Mouse (Mus musculus) heart, embryonic 12.5 days (tissue): Measurements from ENCODE around the gene Sim1. TPM values are rescaled to one million over a fixed set of nuclear protein-coding genes. Genes with fewer than 3 reads are reported as not detected.

Source experiments
- ATAC-seq: fragments of 200-750 bp; cut with Nextera tagmentation; 2 replicates; pipeline ENCODE4 v1.8.0; 2017; ENCODE audit warnings: moderate TSS enrichment, moderate library complexity; ENCODE audit not compliant: insufficient number of reproducible peaks, low FRiP score
- H3K27ac ChIP-seq: fragments of 300-500 bp; sonication (generic); 2 replicates; pipeline ENCODE4 v1.5.1; 2016; ENCODE audit warnings: mild to moderate bottlenecking, moderate library complexity; ENCODE audit not compliant: poor library complexity, severe bottlenecking
- H3K27me3 ChIP-seq: fragments of 300-500 bp; sonication (generic); replicated peaks from 2 replicates; pipeline ENCODE4 v1.6.1; 2016; ENCODE audit warnings: mild to moderate bottlenecking, moderate library complexity
- H3K36me3 ChIP-seq: fragments of 300-500 bp; sonication (generic); 2 replicates; pipeline ENCODE4 v1.6.1; 2016; ENCODE audit warnings: mild to moderate bottlenecking, moderate library complexity
- H3K4me1 ChIP-seq: fragments of 300-500 bp; sonication (generic); replicated peaks from 2 replicates; pipeline ENCODE4 v1.6.1; 2016; ENCODE audit warnings: mild to moderate bottlenecking
- H3K4me2 ChIP-seq: fragments of 300-500 bp; sonication (generic); 2 replicates; pipeline ENCODE4 v1.6.1; 2016; ENCODE audit warnings: mild to moderate bottlenecking, moderate library complexity
- H3K4me3 ChIP-seq: fragments of 300-500 bp; sonication (generic); 2 replicates; pipeline ENCODE4 v1.5.1; 2016; ENCODE audit warnings: mild to moderate bottlenecking
- H3K9ac ChIP-seq: fragments of 300-500 bp; sonication (generic); 2 replicates; pipeline ENCODE4 v1.6.1; 2016; ENCODE audit warnings: mild to moderate bottlenecking, moderate library complexity
- H3K9me3 ChIP-seq: fragments of 300-500 bp; sonication (generic); replicated peaks from 2 replicates; pipeline ENCODE4 v1.6.1; 2016; ENCODE audit warnings: mild to moderate bottlenecking, moderate library complexity
- whole genome bisulfite sequencing: fragments of 180-500 bp; shearing (Covaris S2); methylation state at CpG from one replicate; pipeline ENCODE4 v1.1.7; 2016; 5-methylcytosine and 5-hydroxymethylcytosine counted together
- polyA plus RNA-seq: library from polyadenylated mRNA; unstranded; fragments of >200 nt; fragmentation: Nextera tagmentation; extraction: Ambion mirVana; gene quantifications from 2 replicates; pipeline ENCODE4 v1.2.1, GENCODE M21; 2016

Sim1 gene
- polyA plus RNA-seq, 1 experiment from 2014 or later: not detected

- no peak overlapping the region for H3K9ac ChIP-seq
- H3K27me3 ChIP-seq: no peaks in the 10 kb centered on the region
- no peak overlapping the region for H3K4me2 ChIP-seq
- no peak for ATAC-seq
- H3K36me3 ChIP-seq: no peaks in the 10 kb centered on the region
- H3K4me1 ChIP-seq: no peaks in the 10 kb centered on the region
- no peaks in the 10 kb centered on the region for H3K9me3 ChIP-seq
- H3K4me3 ChIP-seq: no peak overlapping the region
- no peak overlapping the region for H3K27ac ChIP-seq
- WGBS: 84% methylated on average over 4 of the region's 4 CpGs
Measured at GRCm38 (mm10) chr10:50983620-50984019, 89.1 kb downstream of the Sim1 start.

- Histone ChIP-seq H3K4me3 (no peak overlapping the region), H3K27me3 (no peaks in the 10 kb centered on the region), H3K4me2 (no peak overlapping the region), H3K9ac (no peak overlapping the region), H3K27ac (no peak overlapping the region), H3K36me3 (no peaks in the 10 kb centered on the region), H3K9me3 (no peaks in the 10 kb centered on the region), H3K4me1 (peaks cover 15% of the 10 kb centered on the region)
- 75% methylated on average over 3 of the region's 3 CpGs for WGBS
- no peak for ATAC-seq
Measured at GRCm38 (mm10) chr10:51007798-51008197, 113.2 kb downstream of the Sim1 start.

GRCm38 (mm10) chr10:51011391-51012150, 117.0 kb downstream of the Sim1 start:
- no peak overlapping the region for H3K9ac ChIP-seq
- H3K36me3 ChIP-seq: no peaks in the 10 kb centered on the region
- peak overlapping the region; percentile 35 for H3K4me2 ChIP-seq
- no peak overlapping the region for H3K27ac ChIP-seq
- H3K4me3 ChIP-seq: no peak overlapping the region
- H3K9me3 ChIP-seq: no peaks in the 10 kb centered on the region
- ATAC-seq: no peak
- 28% methylated on average over 8 of the region's 8 CpGs for WGBS
- peaks cover 15% of the 10 kb centered on the region for H3K4me1 ChIP-seq
- H3K27me3 ChIP-seq: no peaks in the 10 kb centered on the region

GRCm38 (mm10) chr10:51014901-51015300, 120.3 kb downstream of the Sim1 start:
- Histone ChIP-seq H3K36me3 (no peaks in the 10 kb centered on the region), H3K9me3 (no peaks in the 10 kb centered on the region), H3K27ac (no peak overlapping the region), H3K27me3 (no peaks in the 10 kb centered on the region), H3K9ac (no peak overlapping the region), H3K4me1 (peaks cover 15% of the 10 kb centered on the region), H3K4me3 (no peak overlapping the region), H3K4me2 (no peak overlapping the region)
- 55% methylated on average over 2 of the region's 2 CpGs for WGBS
- no peak for ATAC-seq

- no peak for ATAC-seq
- H3K9ac ChIP-seq: no peak overlapping the region
Measured at GRCm38 (mm10) chr10:51015362-51015761, 120.8 kb downstream of the Sim1 start.

GRCm38 (mm10) chr10:51023308-51024279, 129.0 kb downstream of the Sim1 start:
- ATAC-seq: no peak
- no peaks in the 10 kb centered on the region for H3K9me3 ChIP-seq
- no peaks in the 10 kb centered on the region for H3K4me1 ChIP-seq
- H3K36me3 ChIP-seq: no peaks in the 10 kb centered on the region
- H3K4me2 ChIP-seq: no peak overlapping the region
- no peak overlapping the region for H3K9ac ChIP-seq
- H3K27ac ChIP-seq: no peak overlapping the region
- no peak overlapping the region for H3K4me3 ChIP-seq
- 79% methylated on average over 9 of the region's 9 CpGs for WGBS
- H3K27me3 ChIP-seq: no peaks in the 10 kb centered on the region

More at GRCm38 (mm10) chr10:51015362-51015761, 120.8 kb downstream of the Sim1 start:
- Histone ChIP-seq H3K36me3 (no peaks in the 10 kb centered on the region), H3K27me3 (no peaks in the 10 kb centered on the region), H3K4me2 (no peak overlapping the region), H3K9me3 (no peaks in the 10 kb centered on the region), H3K4me1 (peaks cover 15% of the 10 kb centered on the region), H3K4me3 (no peak overlapping the region), H3K27ac (no peak overlapping the region)
- 78% methylated on average over 1 of the region's 1 CpGs for WGBS
